Mouse (Mus musculus) neural tube, embryonic 11.5 days (tissue): ENCODE measurements around the gene Ttll6. TPM values are rescaled to one million over a fixed set of nuclear protein-coding genes. Genes with fewer than 3 reads are reported as not detected.
A peak's percentile ranks its signal among the peaks of the same experiment; 100 is the strongest.

ENCODE experiments used
- ATAC-seq: fragments of 200-750 bp; cut with Nextera tagmentation; 2 replicates; pipeline ENCODE4 v1.8.0; 2017; ENCODE audit warnings: moderate number of reproducible peaks, mild to moderate bottlenecking, moderate TSS enrichment, moderate library complexity; ENCODE audit not compliant: insufficient read depth, low FRiP score, low TSS enrichment
- DNase-seq: peaks from one replicate; pipeline ENCODE4 v3.0.0-alpha.2; 2015; ENCODE audit warnings: low spot score
- H3K27ac ChIP-seq: fragments of 300-500 bp; sonication (generic); 2 replicates; pipeline ENCODE4 v1.5.1; 2014; ENCODE audit warnings: low read depth, mild to moderate bottlenecking, low read length
- H3K27me3 ChIP-seq: fragments of 300-500 bp; sonication (generic); 2 replicates; pipeline ENCODE4 v1.6.1; 2014; ENCODE audit warnings: mild to moderate bottlenecking, low read length, mixed read lengths; ENCODE audit not compliant: control insufficient read depth, insufficient read depth
- H3K36me3 ChIP-seq: fragments of 300-500 bp; sonication (generic); 2 replicates; pipeline ENCODE4 v1.6.1; 2014; ENCODE audit warnings: mild to moderate bottlenecking, low read length, moderate library complexity, mixed read lengths; ENCODE audit not compliant: control insufficient read depth, insufficient read depth
- H3K4me1 ChIP-seq: fragments of 300-500 bp; sonication (generic); 2 replicates; pipeline ENCODE4 v1.6.1; 2014; ENCODE audit warnings: low read length, mixed read lengths; ENCODE audit not compliant: control insufficient read depth, insufficient read depth
- H3K4me2 ChIP-seq: fragments of 300-500 bp; sonication (generic); 2 replicates; pipeline ENCODE4 v1.6.1; 2014; ENCODE audit warnings: low read depth, mild to moderate bottlenecking, moderate library complexity
- H3K4me3 ChIP-seq: fragments of 300-500 bp; sonication (generic); 2 replicates; pipeline ENCODE4 v1.5.1; 2014; ENCODE audit warnings: low read depth, low read length
- H3K9ac ChIP-seq: fragments of 300-500 bp; sonication (generic); 2 replicates; pipeline ENCODE4 v1.6.1; 2014; ENCODE audit warnings: mild to moderate bottlenecking, low read length
- H3K9me3 ChIP-seq: fragments of 300-500 bp; sonication (generic); 2 replicates; pipeline ENCODE4 v1.6.1; 2016; ENCODE audit warnings: low read length; ENCODE audit not compliant: control insufficient read depth
- WGBS: fragments of 180-500 bp; shearing (Covaris S2); extraction: QIAGEN DNeasy Blood & Tissue Kit; methylation state at CpG from one replicate; pipeline ENCODE4 v1.1.7; 2014; 5-methylcytosine and 5-hydroxymethylcytosine counted together
- polyA plus RNA-seq: library from polyadenylated mRNA; unstranded; fragments of >200 nt; fragmentation: Nextera tagmentation; extraction: Ambion mirVana; gene quantifications from 2 replicates; pipeline ENCODE4 v1.2.1, GENCODE M21; 2014

Ttll6 gene
- polyA plus RNA-seq, 1 experiment from 2014 or later, result not detected

DNA sequence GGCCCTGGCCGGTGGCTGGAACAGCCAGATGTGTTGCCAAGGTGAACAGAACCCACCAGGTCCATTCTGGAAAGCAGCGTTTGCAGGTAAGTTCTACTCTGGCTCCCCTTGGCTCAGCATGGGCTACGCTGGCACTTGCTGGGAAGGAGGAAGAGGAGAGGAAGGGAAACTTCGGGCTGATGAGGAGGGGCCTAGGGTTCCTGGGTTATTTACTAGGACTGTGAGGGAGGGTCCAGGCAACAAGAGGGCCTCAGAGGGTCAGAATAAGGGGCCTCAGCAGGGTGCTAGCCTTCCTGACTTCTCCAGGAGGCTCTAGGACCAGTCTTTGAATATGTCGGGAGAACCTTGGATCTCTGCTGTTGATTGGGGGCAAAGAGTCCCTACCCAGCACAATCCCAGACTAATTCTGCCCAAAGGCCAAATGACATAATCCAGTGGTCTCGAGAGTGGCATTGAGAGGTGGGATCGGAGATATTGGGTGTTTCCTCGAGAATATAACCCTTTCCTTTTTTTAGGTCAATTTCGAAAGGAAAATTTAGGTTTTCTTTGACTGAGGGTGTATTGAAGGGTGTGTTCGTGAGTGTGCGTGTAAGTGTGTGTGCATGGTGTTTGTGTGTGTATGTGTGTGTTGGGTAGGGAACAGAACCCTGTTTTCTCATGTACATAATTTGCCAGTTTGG, 61.5 kb downstream of the Ttll6 start:
- WGBS, result 6% methylated on average over 11 of the region's 11 CpGs
- Histone ChIP-seq H3K9ac (no peak overlapping the region), H3K4me3 (no peak overlapping the region), H3K27me3 (peaks cover 100% of the 10 kb centered on the region), H3K9me3 (no peaks in the 10 kb centered on the region), H3K4me1 (peaks cover 9% of the 10 kb centered on the region; the same call in 1 of the 2 replicates), H3K36me3 (no peaks in the 10 kb centered on the region), H3K27ac (no peak overlapping the region), H3K4me2 (no peak overlapping the region)
- ATAC-seq (no peak), DNase-seq (no peak)

- peaks cover 100% of the 10 kb centered on the region for H3K27me3 ChIP-seq
Observed at GRCm38 (mm10) chr11:96195769-96196280, 62.2 kb downstream of the Ttll6 start.

GRCm38 (mm10) chr11:96198642-96199041, 65.1 kb downstream of the Ttll6 start:
- Histone ChIP-seq H3K27me3 (peaks cover 97% of the 10 kb centered on the region), H3K4me1 (peaks cover 7% of the 10 kb centered on the region; the same call in 1 of the 2 replicates), H3K4me3 (no peak overlapping the region), H3K27ac (no peak overlapping the region), H3K9ac (no peak overlapping the region), H3K36me3 (no peaks in the 10 kb centered on the region), H3K4me2 (no peak overlapping the region), H3K9me3 (no peaks in the 10 kb centered on the region)
- WGBS, result under 1% methylated on average over 12 of the region's 12 CpGs
- ATAC-seq, result no peak
- DNase-seq, result peak; percentile 52

More at GRCm38 (mm10) chr11:96195769-96196280, 62.2 kb downstream of the Ttll6 start:
- no peak overlapping the region for H3K27ac ChIP-seq
- H3K4me1 ChIP-seq, result peaks cover 7% of the 10 kb centered on the region; the same call in 1 of the 2 replicates
- WGBS, result 1% methylated on average over 20 of the region's 20 CpGs
- no peak overlapping the region for H3K4me2 ChIP-seq
- H3K9me3 ChIP-seq, result no peaks in the 10 kb centered on the region
- H3K4me3 ChIP-seq, result no peak overlapping the region
- no peaks in the 10 kb centered on the region for H3K36me3 ChIP-seq
- ATAC-seq (no peak), DNase-seq (no peak)
- H3K9ac ChIP-seq, result no peak overlapping the region

DNA sequence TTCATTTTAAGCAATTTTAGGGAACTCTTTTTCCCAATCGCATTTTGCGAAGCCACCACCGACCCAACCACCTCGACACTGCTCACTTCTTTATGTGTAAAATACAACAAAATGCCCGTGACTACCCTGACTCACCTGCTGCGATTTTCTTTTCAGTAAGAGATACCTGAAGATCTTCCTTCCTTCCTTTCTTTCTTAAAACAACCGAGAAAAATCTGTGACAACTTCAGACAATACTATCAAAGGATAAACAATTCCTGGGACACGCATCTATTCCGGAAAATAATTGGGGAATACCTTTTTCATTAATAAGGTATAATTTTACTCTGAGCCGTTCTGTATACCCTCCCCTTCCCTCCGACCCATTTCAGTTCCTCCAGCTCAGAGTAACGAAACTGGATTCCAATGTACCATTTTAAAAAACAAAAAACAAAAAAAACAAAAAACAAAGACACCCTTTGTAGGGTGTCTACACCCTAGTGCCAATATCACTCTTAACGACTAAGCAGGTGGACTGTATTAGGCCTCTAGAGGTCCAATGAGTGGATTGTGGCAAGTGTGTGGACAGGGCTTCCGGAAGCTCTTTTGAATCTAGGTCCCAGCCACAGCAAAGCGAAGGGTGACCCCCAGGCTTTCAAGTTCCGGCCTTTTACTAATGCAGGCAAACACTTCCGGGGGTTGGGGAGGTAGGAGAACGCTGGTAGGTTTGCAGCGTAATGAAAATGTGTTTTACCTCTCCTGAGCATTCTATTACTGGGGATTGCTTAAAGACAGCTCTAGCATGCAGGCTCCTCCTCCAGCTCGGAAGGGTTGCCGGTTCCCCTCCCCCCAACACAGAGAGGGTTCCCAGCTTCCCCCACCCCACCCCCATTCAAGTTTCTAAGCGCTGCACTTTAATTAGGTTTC, 65.8 kb downstream of the Ttll6 start:
- H3K27ac ChIP-seq, result no peak overlapping the region
- 1% methylated on average over 22 of the region's 22 CpGs for WGBS
- peaks cover 97% of the 10 kb centered on the region for H3K27me3 ChIP-seq
- H3K4me2 ChIP-seq, result peak overlapping the region; percentile 7; the same call in 1 of the 2 replicates
- no peaks in the 10 kb centered on the region for H3K36me3 ChIP-seq
- peaks cover 3% of the 10 kb centered on the region; the same call in 1 of the 2 replicates for H3K4me1 ChIP-seq
- no peak overlapping the region for H3K4me3 ChIP-seq
- ATAC-seq, result no peak
- H3K9ac ChIP-seq, result no peak overlapping the region
- H3K9me3 ChIP-seq, result no peaks in the 10 kb centered on the region
- no peak for DNase-seq

- DNase-seq, result no peak
- Histone ChIP-seq H3K9ac (no peak overlapping the region), H3K4me3 (no peak overlapping the region), H3K27me3 (peaks cover 97% of the 10 kb centered on the region), H3K27ac (no peak overlapping the region), H3K4me1 (peaks cover 3% of the 10 kb centered on the region; the same call in 1 of the 2 replicates), H3K9me3 (no peaks in the 10 kb centered on the region), H3K36me3 (no peaks in the 10 kb centered on the region), H3K4me2 (no peak overlapping the region)
- no peak for ATAC-seq
- under 1% methylated on average over 14 of the region's 14 CpGs for WGBS
Observed at GRCm38 (mm10) chr11:96200183-96200655, 66.6 kb downstream of the Ttll6 start.

DNA sequence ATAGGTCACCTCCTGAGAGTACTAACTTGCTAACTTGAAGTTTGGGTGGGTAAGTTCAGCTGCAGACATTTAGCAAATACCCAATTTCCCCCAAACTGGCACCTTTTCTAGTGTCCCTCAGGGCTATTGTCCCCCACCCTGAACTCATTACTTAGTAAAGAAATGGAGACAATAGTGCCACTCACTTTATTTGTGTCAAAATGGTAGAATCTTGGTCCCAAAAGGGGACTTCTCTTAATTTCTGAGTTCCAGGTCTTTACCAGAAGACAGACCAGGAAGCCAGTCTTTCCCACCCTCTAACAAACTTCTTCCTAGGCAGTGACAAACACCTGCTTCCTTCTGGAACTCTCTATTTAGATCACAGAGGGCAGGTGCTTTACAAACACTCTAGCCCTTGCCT, 68.2 kb downstream of the Ttll6 start:
- no peak overlapping the region for H3K27ac ChIP-seq
- H3K9ac ChIP-seq, result no peak overlapping the region
- peaks cover 95% of the 10 kb centered on the region for H3K27me3 ChIP-seq
- ATAC-seq (no peak), DNase-seq (no peak)
- H3K4me1 ChIP-seq, result peaks cover 3% of the 10 kb centered on the region; the same call in 1 of the 2 replicates
- H3K36me3 ChIP-seq, result no peaks in the 10 kb centered on the region
- no peak overlapping the region for H3K4me3 ChIP-seq
- no peak overlapping the region for H3K4me2 ChIP-seq
- H3K9me3 ChIP-seq, result no peaks in the 10 kb centered on the region

- ATAC-seq (no peak), DNase-seq (peak; percentile 58)
Observed at GRCm38 (mm10) chr11:96202401-96203081, 69.0 kb downstream of the Ttll6 start.

GRCm38 (mm10) chr11:96203182-96203788, 69.7 kb downstream of the Ttll6 start:
- no peak overlapping the region for H3K27ac ChIP-seq
- no peak overlapping the region for H3K9ac ChIP-seq
- WGBS, result under 1% methylated on average over 37 of the region's 37 CpGs
- H3K4me1 ChIP-seq, result peaks cover 3% of the 10 kb centered on the region; the same call in 1 of the 2 replicates
- no peaks in the 10 kb centered on the region for H3K36me3 ChIP-seq
- DNase-seq, result peak; percentile 55
- peaks cover 90% of the 10 kb centered on the region for H3K27me3 ChIP-seq
- ATAC-seq, result no peak
- H3K4me2 ChIP-seq, result no peak overlapping the region
- H3K9me3 ChIP-seq, result no peaks in the 10 kb centered on the region
- no peak overlapping the region; the same call in 1 of the 2 replicates for H3K4me3 ChIP-seq

More at GRCm38 (mm10) chr11:96202401-96203081, 69.0 kb downstream of the Ttll6 start:
- H3K27me3 ChIP-seq, result peaks cover 94% of the 10 kb centered on the region
- H3K4me1 ChIP-seq, result peaks cover 3% of the 10 kb centered on the region; the same call in 1 of the 2 replicates
- H3K27ac ChIP-seq, result no peak overlapping the region
- no peaks in the 10 kb centered on the region for H3K9me3 ChIP-seq
- no peak overlapping the region for H3K4me3 ChIP-seq
- H3K4me2 ChIP-seq, result no peak overlapping the region
- no peak overlapping the region for H3K9ac ChIP-seq
- WGBS, result 3% methylated on average over 14 of the region's 14 CpGs
- H3K36me3 ChIP-seq, result no peaks in the 10 kb centered on the region
